Mouse (Mus musculus): Measurements from ENCODE around the gene Slc41a2. TPM values are rescaled to one million over a fixed set of nuclear protein-coding genes. Genes with fewer than 3 reads are reported as not detected.

Slc41a2 gene
- total RNA-seq, 2 experiments from 2014 or later = 21.5 to 23.0 TPM

- DNase-seq (ENCODE audit: extremely low spot score in 1 of 2, low spot score in 1 of 2) = no peak
Observed at GRCm38 (mm10) chr10:83242106-83242686, 95.5 kb downstream of the Slc41a2 start.

DNA sequence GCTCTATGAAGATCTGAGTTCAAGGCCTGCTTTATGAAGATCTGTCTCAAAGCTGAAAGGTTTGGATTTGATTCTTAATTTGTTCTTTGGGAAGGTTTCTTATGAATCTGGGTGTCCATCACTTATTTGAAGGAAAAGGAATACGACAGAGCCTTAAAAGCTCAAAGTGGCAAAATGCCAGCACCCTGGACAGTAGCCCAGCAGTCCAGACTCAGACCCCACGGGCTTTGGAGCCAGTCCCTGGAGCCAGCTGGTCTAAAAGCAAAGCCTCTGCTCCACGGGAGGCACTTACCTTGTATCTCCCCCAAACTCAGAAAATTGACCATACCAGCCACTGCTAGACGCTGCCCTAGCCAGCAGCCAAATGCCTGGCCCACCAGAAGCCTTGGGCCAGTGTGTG, 103.3 kb downstream of the Slc41a2 start:
- no peak for DNase-seq (ENCODE audit: extremely low spot score in 1 of 2, low spot score in 1 of 2)

DNA sequence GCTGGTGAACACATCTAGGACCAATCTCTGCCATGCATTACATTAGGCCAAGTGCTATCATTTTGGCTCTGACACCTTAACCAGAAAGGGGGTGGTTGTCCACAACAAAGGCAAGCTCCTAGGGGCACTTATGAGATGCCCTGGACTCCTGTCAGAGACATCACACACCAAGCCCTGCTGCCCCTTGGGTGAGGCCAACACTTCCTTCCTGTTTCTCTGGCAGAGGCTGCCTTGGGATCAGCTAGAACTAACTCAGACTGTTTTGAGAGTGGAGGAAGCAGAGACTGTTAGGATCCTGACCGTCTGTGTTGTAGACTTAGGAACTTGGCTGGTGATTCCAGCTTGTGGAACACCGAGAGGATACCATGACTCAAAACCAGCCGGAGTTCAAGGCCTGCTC, 103.7 kb downstream of the Slc41a2 start:
- DNase-seq (ENCODE audit: extremely low spot score in 1 of 2, low spot score in 1 of 2) = no peak

- DNase-seq (ENCODE audit: extremely low spot score in 1 of 2, low spot score in 1 of 2) = no peak
Observed at GRCm38 (mm10) chr10:83228626-83229025, 109.1 kb downstream of the Slc41a2 start.

GRCm38 (mm10) chr10:83224999-83225398, 112.7 kb downstream of the Slc41a2 start:
- peak in 1 of 2 experiments; percentile 50 for DNase-seq (ENCODE audit: extremely low spot score in 1 of 2, low spot score in 1 of 2)

DNA sequence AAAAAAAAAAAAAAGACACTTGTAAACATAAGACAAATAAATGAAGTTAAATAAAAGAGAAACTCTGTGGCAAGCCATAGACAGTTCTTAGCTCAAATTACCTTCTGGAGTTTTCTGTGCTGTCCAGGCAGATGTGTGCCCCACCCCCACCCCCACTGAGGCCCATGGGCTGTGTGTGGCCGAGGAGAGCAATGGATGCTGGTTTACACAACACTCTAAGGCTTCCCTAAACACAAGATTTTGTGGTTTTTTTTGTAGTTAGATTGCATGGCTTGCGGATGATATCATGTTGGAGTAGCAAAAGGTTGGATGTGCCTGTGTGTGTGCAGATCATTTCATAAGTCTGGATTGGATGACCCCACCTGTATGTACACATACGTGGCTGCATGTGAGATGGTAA, 116.8 kb downstream of the Slc41a2 start:
- DNase-seq (ENCODE audit: extremely low spot score in 1 of 2, low spot score in 1 of 2) = no peak

DNA sequence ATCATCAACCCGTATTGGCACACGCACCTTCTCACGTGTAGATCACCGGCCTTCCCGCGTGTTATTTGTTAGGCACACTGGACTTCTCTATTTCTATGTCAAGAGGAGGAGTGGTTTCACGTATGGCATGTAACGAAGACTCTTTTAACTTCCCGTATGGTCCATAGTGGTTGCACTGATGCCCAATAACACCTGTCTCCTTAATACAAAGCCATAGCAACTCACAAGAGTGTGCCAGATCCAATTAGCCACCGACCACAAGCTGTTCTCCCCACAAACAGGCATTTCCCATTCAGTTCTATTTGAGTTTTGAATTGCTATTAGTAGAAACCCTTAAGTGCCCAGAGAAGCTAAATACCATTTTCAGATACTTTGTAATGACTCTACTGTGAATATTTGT, 117.5 kb downstream of the Slc41a2 start:
- no peak for DNase-seq (ENCODE audit: extremely low spot score in 1 of 2, low spot score in 1 of 2)

DNA sequence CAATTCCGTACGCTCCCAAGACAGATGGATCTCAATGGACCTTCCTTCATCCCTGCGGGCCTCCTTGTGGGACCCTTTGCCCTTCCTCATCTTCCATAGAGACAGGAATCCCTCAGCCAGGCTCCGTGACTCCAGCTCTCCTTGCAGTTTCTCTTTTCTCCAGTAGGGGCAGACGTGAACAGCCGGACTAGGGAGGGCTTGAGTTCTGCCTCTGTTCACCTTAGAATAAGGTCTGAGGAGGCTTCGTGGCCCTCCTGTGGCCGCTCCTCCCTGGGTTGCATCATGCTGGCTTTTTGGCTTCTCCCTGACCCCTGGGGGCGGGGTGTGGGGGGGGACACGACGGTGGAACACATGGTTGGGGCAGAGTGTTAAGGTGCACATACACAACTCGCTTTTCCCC, 118.0 kb downstream of the Slc41a2 start:
- DNase-seq (ENCODE audit: extremely low spot score in 1 of 2, low spot score in 1 of 2) = peak; percentile 51 to 73

- DNase-seq (ENCODE audit: extremely low spot score in 1 of 2, low spot score in 1 of 2) = no peak
Observed at GRCm38 (mm10) chr10:83218778-83219177, 118.9 kb downstream of the Slc41a2 start.

DNA sequence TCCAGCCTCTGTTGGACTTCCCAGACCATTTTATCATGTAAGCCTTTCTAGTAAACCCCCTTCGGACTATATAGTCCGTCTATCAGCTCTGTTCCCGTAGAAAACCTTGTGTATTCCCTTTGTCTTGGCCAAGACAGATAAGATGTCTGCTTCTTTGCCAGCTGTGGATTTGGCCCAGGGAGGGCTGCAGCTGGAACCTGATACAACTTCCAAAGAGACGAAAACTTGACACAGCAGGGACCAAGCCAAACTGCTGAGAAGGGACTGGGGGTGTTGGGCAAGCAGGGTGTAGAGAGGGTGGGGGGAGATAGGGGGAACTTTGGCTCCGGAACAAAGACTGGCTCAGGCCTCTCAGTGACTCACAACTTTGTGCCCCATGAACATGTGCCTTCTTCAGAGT, 120.4 kb downstream of the Slc41a2 start:
- DNase-seq (ENCODE audit: extremely low spot score in 1 of 2, low spot score in 1 of 2) = no peak

DNA sequence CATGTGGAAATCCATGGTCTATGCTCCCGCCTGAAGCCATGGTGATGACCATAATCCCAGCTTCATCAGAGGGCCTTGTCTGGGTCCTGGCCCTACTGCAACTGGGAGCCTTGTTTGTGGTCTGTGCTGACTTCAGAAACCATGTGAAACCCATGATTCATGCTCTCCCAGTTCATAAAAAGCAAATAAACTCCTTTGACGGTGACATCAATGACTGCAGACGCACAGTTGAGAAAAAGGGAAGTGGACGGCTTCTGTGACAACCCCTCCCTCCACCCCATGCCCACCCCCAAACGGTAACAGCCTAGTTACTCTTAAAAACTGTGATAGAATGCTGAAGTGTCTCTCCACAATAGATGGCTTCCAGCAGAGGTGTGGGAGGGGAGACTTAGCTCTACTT, 122.1 kb downstream of the Slc41a2 start:
- DNase-seq (ENCODE audit: extremely low spot score in 1 of 2, low spot score in 1 of 2) = no peak

DNA sequence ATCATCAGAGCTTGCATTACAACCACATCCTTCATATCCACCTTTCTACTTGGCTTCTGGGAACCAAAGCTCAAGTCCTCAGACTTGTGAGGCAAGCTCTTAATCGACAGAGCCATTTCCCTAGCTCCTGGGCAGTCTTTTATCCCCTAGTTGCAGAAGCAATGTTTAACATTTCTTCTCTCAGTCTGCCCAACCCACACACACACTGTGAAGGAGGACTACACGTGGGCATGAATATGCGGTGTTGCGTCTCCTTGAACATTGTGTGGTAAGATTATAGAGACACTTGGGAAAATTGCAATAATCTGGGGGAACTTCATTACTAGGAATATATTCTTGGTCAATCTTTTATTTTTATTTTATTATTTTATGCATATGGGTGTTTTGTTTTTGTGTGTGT, 125.1 kb downstream of the Slc41a2 start:
- DNase-seq (ENCODE audit: extremely low spot score in 1 of 2, low spot score in 1 of 2) = no peak

- DNase-seq (ENCODE audit: extremely low spot score in 1 of 2, low spot score in 1 of 2) = no peak
Observed at GRCm38 (mm10) chr10:83210968-83211583, 126.6 kb downstream of the Slc41a2 start.

DNA sequence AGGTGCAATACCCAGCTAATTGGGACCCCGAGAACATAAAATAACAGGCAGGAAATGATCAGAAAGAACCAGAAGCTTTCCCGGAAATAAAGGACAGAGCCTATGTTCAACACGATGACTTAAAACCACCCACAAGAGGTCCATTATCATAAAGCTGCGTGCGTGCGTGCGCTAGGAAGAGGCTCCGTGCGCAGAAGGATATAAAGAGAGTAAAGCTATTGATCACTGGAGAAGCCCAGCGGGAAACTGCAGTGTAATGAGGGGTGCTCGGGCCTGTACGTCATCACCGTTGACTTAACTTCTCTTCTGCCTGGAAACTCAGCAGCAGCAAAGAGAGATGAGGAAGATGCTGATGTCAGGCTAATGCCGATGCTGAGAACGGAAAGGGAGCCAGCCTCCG, 127.6 kb downstream of the Slc41a2 start:
- DNase-seq (ENCODE audit: extremely low spot score in 1 of 2, low spot score in 1 of 2) = no peak

GRCm38 (mm10) chr10:83209388-83209787, 128.3 kb downstream of the Slc41a2 start:
- DNase-seq (ENCODE audit: extremely low spot score in 1 of 2, low spot score in 1 of 2) = no peak

DNA sequence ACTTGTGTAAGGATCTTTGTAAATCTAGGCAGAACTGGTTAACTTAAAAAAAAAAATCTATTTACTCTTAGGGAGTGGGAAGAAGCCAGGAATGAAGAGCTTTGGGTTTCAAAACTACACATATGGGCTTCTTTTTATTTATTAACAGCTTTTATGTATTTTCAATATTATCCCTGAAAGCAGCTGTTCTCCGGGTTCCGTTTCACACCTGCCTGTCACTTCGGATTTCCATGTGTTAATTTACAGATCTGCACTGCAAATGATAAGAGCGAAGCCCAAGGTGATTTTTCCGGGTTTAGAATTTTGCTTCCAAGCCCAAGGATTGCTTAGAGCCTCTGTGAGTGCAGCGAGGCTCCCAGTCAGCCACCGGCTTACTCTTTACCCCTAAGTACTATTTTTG, 129.2 kb downstream of the Slc41a2 start:
- DNase-seq (ENCODE audit: extremely low spot score in 1 of 2, low spot score in 1 of 2) = no peak

GRCm38 (mm10) chr10:83202906-83203702, 134.6 kb downstream of the Slc41a2 start:
- DNase-seq (ENCODE audit: extremely low spot score in 1 of 2, low spot score in 1 of 2) = no peak

GRCm38 (mm10) chr10:83201525-83201924, 136.2 kb downstream of the Slc41a2 start:
- DNase-seq (ENCODE audit: extremely low spot score in 1 of 2, low spot score in 1 of 2) = no peak

DNA sequence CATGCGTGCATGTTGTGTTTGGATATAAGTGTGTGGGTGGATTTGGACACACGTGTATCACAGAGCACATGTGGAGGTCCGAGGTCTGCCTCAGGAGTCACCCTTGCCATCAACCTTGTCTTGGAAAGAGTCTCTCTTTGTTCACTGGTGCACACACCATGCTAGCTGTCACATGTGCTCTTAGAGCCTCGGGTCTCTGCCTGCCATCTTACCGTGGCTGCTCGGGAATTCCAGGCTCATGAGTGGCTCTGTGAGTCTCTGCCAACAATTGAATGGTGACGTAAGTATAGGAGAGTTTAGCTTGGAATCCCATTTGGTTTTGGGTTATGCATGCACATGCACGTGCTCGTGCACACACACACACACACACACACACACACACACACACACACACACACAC, 138.4 kb downstream of the Slc41a2 start:
- no peak for DNase-seq (ENCODE audit: extremely low spot score in 1 of 2, low spot score in 1 of 2)

- DNase-seq (ENCODE audit: extremely low spot score in 1 of 2, low spot score in 1 of 2) = no peak
Observed at GRCm38 (mm10) chr10:83198692-83199091, 139.0 kb downstream of the Slc41a2 start.

DNA sequence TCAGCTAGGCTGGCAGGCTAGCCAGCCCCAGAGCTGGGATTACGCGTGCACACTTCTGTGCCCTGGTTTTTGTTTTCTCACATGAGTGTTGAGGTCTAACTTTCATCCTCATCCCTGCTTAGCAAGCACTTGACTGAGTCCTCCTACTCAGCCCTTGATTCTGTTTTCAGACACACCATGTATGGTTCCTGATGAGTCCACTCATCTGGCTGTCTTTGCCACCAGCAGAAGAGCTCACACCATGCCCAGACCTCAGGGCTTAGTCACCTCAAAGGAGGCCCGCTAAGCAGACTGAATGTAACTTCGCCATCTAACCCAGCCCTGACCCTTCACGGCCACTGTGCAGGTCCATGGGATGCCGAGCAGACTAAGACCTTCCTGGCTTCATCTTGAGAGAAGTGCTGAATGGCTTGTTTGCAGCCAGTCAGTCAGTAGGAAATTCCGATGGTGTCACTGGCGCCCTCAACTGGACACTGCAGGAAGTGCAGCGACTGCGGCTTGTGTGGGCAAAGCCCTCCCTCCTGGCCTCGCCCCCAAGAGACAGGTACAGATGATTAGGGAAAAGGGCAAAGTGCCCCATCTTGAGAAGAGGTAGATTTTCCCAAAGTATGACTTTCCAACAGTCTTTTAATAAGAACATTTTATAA, 139.9 kb downstream of the Slc41a2 start:
- DNase-seq (ENCODE audit: extremely low spot score in 1 of 2, low spot score in 1 of 2) = peak; percentile 76 to 90
